Mouse (Mus musculus): ENCODE results near the gene Liph.
"Not testable (repeated sequence)": the region's sequence is repeated elsewhere in the genome, so short reads cannot be mapped to it uniquely, and the experiment has no call there.

Gene Liph

DNA sequence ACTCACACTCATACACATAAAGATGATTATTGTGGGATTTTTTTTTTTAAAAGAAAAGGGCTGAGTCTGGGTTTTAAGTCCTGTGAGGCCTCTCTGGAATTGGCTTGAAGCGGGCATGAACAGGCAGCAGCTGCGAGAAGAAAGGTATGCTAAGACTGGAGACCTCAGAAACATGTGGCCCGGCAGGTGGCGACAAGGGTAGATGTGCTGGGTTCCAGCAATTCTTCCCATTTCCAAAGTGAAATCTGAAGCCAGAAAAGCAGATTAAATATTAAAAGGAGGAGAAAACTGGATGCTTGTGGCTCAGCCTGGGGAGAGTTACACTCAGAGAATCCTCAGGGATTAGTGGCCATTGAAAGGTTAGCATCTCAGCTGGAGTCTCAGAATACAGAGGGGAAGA lies 24.0 kb downstream of the Liph start:
- DNase-seq = no peak

DNA sequence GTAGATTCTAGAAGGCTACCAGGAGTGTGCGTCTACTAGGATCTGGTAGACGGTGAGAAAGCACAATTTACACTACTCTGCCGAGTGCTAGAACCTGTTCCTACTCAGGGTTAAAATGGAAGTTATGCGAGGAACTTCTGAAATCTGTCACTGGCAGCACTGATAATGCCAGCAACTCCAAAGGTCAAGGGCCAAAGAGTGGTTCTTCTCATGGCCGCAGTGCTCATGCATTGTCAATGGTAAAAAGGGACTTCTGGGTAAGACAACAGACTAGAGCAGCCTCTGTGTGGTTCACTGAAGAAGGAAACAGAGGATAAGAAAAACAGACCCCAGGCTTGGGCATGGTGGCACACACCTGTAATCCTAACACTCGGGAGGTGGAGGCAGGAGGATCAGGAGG lies 24.9 kb downstream of the Liph start:
- no peak for DNase-seq

DNA sequence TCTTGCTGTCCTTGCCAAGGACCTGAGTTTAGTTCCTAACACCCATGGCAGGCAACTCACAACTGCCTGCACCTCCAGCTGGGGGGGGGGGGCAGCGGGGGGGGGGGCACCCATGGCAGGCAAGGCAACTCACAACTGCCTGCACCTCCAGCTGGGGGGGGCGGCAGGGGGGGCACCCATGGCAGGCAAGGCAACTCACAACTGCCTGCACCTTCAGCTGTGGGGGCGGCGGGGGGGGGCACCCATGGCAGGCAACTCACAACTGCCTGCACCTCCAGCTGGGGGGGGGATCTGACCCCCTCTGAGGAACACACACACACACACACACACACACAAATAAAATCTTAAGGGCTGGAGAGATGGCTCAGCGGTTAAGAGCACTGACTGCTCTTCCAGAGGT lies 25.6 kb downstream of the Liph start:
- DNase-seq = no peak

DNA sequence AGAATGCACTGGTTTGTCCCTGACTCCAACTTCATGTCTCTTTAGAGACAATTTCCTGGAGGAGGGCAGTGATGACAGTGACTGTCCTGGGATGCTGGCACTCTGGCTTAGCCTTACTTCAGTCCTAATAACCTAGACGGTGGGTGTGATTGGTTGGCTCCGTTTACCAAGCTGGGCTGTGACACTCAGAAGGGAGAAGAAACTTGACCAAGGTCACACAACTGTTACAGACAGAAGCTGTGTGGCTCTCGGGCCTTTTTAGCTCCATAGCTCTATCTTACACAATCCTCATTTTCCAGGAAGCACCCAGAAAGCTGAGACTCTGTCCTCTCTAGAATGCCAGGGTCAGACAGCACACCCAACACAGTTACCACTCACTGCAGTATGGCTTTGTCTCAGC lies 29.9 kb downstream of the Liph start:
- DNase-seq = no peak

DNA sequence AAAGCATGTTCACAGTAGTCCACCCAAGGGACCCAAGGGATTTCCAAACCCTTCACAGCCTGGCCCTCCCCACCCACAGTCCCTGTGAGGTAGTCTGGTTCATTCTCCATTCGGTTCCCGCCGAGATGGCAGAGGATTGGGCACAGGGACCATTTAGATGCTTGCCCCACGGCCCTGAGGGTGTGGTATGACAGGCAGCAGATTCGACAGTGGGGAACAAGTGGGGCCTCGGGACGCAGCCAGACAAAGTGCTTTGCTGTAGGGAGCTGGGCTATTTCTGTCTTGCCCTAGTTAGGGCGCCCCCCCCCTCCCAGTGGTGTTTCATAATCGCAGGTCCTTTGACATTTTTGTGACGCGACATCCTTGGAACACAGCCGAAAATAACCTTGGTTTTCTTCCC lies 39.9 kb downstream of the Liph start:
- no peak for DNase-seq

DNA sequence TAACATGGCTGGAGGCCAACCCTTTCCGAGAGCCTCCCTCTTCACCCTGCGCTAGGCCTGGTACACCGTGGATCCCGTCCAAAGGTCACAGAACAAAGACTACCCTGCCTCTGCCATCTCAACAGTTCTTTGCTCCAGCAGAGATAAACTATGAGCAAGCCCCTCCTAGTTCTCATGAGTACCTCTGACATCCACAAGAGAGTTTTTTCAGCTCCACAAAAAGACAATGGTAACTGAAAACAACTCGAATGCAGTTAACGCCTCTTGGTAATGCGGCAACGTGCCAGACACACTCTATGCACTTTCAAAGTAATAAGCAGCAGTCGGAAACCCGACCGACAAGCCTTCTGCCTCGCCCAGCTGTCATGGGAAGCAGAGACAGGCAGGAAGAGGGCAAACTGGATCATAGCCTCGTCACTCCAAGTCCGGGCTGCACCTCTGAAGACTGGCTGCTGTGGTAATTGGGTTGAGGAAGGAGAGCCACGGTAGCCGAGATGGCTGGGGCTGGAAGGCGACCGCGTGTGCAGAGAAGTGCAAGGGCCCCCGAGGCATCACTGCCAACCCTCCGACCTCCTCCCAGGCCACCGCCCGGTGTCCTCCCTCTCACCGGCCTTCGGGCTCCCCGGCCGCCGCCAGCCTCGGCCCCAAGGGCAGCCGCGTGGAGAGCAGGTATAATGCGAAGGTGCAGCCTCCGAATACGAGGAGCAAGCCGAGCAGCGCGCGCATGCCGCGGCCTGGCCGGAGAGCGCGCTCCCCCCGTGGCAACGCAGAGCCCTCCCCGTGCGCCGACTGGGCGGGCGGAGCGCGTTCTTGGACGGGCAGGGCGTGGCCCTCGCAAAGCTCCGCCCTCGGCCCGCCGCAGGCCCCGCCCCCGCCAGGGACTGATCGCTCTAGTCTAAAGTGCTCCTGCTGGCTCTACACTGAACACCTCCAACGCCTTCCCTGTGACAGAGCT lies 48.4 kb downstream of the Liph start, which contains the start of gene Tmem41a:
Gene Tmem41a, minus strand, starts transcription at position 792 of the 955 bp plus-strand sequence.
- DNase-seq = peak; percentile 93

DNA sequence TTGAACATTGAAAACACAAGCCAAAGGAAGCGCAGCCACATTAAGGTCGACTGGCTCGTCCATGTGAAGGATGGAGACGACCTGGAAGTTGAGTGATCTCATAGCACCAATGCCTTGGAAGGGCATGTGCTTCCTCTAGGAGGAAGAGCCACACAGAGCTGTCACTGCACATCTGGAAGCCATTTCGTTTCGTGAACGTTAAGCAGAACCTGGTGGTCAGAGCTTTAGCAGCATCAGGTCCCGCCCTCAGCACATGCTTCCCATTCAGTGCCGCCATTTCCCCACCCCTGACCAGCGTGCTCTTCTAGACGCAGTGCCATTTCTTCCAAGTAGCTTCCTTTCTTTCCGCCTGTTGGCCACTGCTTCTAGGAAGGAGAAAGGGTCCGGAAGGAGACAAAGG lies 67.0 kb downstream of the Liph start:
- DNase-seq = peak; percentile 46

DNA sequence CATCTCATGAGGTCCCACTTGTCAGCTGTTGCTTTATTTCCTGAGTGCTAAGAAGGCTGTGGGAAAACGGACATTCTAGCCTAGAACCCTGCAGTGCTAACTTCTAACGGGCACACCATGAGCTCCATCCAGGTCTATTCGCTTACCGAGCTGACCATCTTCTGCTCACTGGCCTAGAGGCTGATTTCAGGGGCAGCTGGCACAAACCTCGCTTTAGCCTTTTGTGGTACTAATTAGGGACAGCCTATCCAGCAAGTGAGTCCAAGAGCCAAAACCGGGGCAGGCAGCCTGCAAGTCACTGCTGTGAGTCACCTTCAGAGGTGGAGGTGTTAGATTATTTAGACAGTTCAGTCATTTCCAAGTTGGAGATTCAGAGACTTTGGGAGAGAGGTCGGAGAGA lies 78.8 kb downstream of the Liph start:
- no peak for DNase-seq

DNA sequence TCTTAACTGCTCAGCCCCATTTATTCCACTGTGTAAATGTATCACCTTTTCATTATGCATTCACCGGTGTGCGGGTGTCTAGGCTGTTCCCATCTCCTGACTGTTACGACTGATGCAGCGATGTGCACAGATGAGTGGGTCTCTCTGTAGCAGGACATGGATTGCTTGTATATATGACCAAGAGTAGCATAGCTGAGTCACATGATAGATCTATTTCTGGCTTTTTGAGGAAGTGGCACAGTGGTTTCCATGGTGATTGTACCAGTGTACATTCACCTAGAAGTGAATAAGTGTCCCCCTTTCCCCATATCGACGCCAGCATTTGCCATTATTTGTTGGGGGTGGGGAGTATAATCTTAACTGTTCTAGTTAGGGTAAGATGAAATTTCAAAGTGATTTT lies 82.1 kb downstream of the Liph start:
- no peak for DNase-seq

DNA sequence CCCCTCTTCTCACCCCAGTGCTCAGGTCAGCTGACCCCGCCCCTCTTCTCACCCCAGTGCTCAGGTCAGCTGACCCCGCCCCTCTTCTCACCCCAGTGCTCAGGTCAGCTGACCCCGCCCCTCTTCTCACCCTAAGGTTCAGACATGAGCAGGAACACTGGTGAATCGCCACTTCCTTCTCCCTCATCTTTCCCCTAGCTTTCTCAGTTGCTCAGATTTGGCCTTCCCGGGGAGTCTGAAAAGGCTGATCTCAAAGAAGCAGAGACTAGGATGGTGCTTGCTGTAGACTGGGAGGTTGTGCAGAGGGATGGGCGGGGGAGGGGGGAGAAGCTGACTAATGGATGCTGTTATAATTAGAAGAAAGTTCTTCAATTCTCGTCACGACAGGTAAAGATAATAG lies 86.6 kb downstream of the Liph start:
- not testable (repeated sequence) for DNase-seq

DNA sequence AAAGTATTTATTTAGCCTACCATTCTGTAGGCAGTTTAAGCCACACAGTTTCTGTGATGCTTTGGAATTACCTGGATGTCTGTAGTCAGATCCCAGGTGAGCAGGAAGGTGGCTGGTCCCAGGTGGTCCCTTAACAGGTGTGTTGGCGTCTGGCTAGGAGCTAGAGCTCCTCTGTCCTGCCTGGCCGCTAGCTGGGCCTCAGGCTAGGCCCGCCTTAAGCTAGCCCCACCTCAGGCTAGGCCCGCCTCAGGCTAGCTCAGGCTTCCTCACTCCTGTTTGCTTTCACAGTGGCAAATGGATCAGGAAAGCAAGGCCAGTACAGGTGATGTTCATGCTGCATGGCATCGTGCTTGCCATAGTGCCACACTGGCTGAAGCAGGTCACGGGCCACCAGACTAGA lies 88.6 kb downstream of the Liph start:
- DNase-seq = no peak

DNA sequence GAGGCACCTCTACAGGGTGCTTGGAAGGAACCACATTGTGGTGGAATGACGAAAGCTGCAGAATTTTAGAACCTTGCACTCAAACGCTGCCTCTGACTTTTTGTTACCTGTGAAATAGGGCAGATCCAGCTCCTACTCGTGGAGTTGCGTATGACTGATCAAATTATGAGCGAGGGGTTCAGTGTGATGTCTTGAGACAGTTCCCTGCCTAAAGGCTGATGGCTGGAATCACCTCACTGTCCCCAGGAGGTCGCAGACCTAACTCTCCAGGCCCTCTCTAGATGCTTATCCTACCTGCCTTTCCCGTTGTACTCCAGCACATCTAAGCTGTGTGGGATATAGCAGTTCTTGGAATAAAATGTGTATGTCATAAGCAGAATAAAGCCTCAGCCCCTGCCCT lies 89.5 kb downstream of the Liph start:
- no peak for DNase-seq

DNA sequence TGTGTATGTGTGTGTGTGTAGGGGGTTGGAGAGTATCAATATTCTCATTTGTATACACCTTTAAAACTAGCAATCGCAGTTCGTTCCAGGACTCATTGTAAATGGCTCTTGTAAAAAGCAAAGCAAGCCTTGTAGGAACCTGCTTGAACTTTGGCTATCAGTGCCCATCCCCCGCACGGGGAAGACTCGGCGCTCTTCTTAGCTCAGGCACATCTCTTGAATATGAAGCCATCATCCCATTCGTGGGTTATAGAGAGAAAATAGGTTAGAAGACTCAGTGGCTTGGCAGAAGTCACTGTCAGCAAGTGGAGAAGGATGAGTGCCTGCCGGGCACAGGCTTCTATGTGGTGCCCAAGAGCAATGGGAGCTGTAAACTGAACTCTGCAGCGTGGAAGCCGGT lies 90.8 kb downstream of the Liph start:
- no peak for DNase-seq

Data from embryo, embryonic 11 days (tissue).